Mouse (Mus musculus): ENCODE data around the gene Fsd1. TPM values are rescaled to one million over a fixed set of nuclear protein-coding genes. Genes with fewer than 3 reads are reported as not detected.
"Not testable (repeated sequence)": the region's sequence is repeated elsewhere in the genome, so short reads cannot be mapped to it uniquely, and the experiment has no call there.

Gene Fsd1
- 144 and 179 TPM in 2 replicates for polyA plus RNA-seq (2015; fragmentation: Nextera tagmentation; extraction: Ambion mirVana)

DNA sequence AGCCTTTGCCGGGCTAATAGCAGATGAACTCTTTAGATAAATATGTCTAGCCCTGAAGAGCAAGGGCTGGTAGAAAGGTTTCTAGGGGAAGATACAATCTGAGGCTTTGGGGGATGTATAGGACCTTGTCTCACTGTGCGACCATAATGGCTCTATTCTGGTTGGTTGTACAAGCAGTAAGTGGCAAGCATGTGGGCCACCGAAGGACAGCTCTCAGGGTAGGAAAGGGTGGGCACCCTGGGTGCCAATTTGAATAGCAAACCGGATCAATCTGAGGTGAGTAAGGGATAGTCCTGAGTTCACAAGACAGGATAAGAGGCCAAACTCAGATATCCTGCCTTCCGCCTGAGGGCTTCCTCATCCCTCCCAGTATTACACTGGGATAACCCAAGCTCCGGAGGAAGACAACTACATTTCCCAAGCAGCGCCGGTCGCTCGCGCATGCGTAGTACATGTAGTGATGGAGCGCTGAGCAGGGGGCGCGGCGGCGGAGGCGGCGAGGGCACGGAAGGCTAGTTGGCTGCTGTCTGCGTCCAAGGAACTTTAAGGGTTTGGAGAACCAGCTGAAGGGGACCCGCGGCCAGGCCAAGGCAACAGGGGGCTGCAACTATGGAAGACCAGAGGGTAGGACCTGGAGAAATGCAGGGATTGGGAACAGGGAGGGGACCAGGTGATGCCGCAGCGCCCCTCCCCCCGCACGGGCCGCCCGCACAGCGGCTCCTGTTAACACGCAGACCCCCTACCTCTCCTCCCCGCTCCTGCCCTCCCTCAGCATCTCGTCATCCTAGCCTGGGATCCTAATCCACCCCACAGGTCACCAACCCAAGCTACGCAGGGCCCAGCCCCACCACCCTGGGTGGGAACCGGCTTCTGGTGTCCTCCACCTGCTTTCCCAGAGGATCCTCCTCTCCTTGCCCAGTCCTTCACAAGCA lies at the start of gene Fsd1:
TSS of gene Fsd1 (plus strand) at position 480 of the 932 bp plus-strand sequence.
- H3K36me3 ChIP-seq (ENCODE audit: control insufficient read depth, insufficient read depth): 0 out of 2 replicates have a peak, but pooled peaks cover 5% of the 10 kb centered on the region
- H3K9ac ChIP-seq (replicated peaks; ENCODE audit: low read depth, low read length): peak within 1 kb of the TSS; percentile 82
- WGBS: 9% methylated on average over 30 of the region's 35 CpGs
- H3K27me3 ChIP-seq (replicated peaks; ENCODE audit: control insufficient read depth, insufficient read depth, low read length): no peaks in the 10 kb centered on the region
- H3K27ac ChIP-seq (ENCODE audit: low read length): no peak within 1 kb of the TSS
- ATAC-seq: peak; percentile 86
- H3K4me2 ChIP-seq (ENCODE audit: low read length): peak within 1 kb of the TSS; percentile 72
- H3K4me3 ChIP-seq (replicated peaks; ENCODE audit: low read length): peak within 1 kb of the TSS; percentile 64
- H3K9me3 ChIP-seq (ENCODE audit: control insufficient read depth, low read length): no peaks in the 10 kb centered on the region
- peaks cover 8% of the 10 kb centered on the region for H3K4me1 ChIP-seq (replicated peaks; ENCODE audit: control insufficient read depth, insufficient read depth, low read length)

DNA sequence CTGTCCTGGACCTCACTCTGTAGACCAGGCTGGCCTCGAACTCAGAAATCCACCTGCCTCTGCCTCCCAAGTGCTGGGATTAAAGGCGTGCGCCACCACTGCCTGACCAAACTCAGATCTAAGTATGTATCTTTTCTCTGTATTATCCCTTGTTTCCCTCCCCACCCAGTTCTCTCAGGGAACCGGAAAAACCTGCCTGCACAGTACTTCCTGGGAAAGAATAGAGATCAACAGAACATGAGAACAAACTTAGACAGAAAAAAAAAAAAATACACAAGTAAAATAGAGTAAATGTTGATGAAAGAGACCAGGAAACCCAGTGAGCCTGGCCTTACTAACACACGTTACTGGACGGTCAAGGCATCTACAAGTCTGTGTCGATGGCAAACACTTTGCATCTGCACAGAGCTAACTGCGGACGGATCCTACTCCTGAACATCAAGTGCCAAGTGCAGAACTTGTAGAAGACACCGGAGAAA lies 41.9 kb upstream of the Fsd1 start:
- not testable (repeated sequence) for H3K4me1 ChIP-seq (replicated peaks; ENCODE audit: control insufficient read depth, insufficient read depth, low read length); H3K36me3 ChIP-seq (ENCODE audit: control insufficient read depth, insufficient read depth); H3K9me3 ChIP-seq (ENCODE audit: control insufficient read depth, low read length); ATAC-seq; H3K27me3 ChIP-seq (replicated peaks; ENCODE audit: control insufficient read depth, insufficient read depth, low read length)
- H3K9ac ChIP-seq (replicated peaks; ENCODE audit: low read depth, low read length): peak overlapping the region; percentile 65
- H3K4me3 ChIP-seq (replicated peaks; ENCODE audit: low read length): peak overlapping the region; percentile 52
- WGBS: 32% methylated on average over 10 of the region's 10 CpGs
- H3K4me2 ChIP-seq (ENCODE audit: low read length): peak overlapping the region; percentile 79
- H3K27ac ChIP-seq (ENCODE audit: low read length): peak overlapping the region; percentile 88

DNA sequence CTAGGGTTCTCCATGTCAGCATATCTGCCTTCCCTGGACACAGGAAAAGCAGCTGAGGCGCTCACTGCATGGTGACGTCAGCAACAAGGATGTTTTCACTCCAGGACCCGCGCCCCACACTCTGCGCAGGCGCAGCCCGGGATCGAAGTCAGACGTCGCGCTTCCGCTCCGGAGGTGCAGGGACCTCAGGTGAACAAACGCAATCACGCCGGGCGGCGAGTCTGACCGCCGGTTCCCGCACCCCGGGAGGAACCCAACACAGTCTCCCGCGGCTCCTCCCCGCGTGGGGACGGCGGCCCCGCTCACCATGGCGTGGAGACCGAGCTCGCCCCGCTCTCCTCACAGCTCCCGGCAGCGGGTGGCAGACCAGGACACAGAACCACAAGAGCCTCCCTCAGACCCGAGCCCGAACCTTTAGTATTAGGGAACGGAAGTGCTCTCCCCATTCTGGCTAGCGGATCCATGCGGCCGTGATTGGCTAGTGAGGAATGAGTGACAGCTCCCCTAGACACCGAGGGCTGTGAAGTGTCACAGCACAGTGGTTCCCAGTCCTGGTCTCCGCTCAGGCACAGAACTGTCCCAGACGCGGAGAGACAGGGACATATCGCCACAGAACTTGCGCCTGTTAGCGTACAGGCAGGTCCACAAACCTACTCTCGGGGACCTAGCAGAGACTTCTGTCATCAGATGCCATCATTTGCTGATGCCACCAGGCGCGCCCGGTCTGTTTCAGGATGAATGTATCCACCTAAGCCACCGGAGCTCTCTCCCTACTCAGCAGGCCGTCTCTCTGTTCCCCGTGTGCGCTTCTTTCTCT lies 41.2 kb upstream of the Fsd1 start:
- ATAC-seq: peak; percentile 99
- H3K4me1 ChIP-seq (replicated peaks; ENCODE audit: control insufficient read depth, insufficient read depth, low read length); H3K27me3 ChIP-seq (replicated peaks; ENCODE audit: control insufficient read depth, insufficient read depth, low read length); H3K9me3 ChIP-seq (ENCODE audit: control insufficient read depth, low read length); H3K36me3 ChIP-seq (ENCODE audit: control insufficient read depth, insufficient read depth): not testable (repeated sequence)
- H3K4me2 ChIP-seq (ENCODE audit: low read length): peak overlapping the region; percentile 79
- H3K4me3 ChIP-seq (replicated peaks; ENCODE audit: low read length): peak overlapping the region; percentile 52
- H3K27ac ChIP-seq (ENCODE audit: low read length): peak overlapping the region; percentile 88
- H3K9ac ChIP-seq (replicated peaks; ENCODE audit: low read depth, low read length): peak overlapping the region; percentile 65
- WGBS: under 1% methylated on average over 54 of the region's 56 CpGs

DNA sequence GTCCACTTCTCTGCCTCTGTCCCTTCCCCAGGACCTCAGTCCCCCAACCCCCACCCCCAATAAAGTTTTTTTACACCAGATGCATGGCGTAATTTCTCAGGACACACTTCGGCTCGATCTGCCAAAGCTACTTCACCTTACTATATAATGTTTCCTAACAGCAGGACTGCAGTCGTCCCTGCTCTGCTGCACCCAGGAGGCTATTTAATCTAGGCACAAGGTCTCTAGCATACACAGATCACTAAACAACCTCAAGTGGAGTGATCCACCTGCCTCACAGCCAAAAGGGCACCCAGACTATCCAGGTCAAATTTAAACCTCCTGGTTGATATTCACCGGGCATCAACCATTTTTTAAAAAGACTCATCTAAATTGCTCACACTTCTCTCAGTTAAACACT lies 40.6 kb upstream of the Fsd1 start:
- H3K4me2 ChIP-seq (ENCODE audit: low read length): peak overlapping the region; percentile 79
- no peaks in the 10 kb centered on the region; the same call in 1 of the 2 replicates for H3K36me3 ChIP-seq (ENCODE audit: control insufficient read depth, insufficient read depth)
- peak overlapping the region; percentile 65 for H3K9ac ChIP-seq (replicated peaks; ENCODE audit: low read depth, low read length)
- WGBS: 26% methylated on average over 5 of the region's 5 CpGs
- no peaks in the 10 kb centered on the region for H3K9me3 ChIP-seq (ENCODE audit: control insufficient read depth, low read length)
- H3K27ac ChIP-seq (ENCODE audit: low read length): peak overlapping the region; percentile 88
- H3K27me3 ChIP-seq (replicated peaks; ENCODE audit: control insufficient read depth, insufficient read depth, low read length): no peaks in the 10 kb centered on the region
- H3K4me1 ChIP-seq (replicated peaks; ENCODE audit: control insufficient read depth, insufficient read depth, low read length): peaks cover 5% of the 10 kb centered on the region; the same call in 1 of the 2 replicates
- peak overlapping the region; percentile 52 for H3K4me3 ChIP-seq (replicated peaks; ENCODE audit: low read length)
- ATAC-seq: no peak

DNA sequence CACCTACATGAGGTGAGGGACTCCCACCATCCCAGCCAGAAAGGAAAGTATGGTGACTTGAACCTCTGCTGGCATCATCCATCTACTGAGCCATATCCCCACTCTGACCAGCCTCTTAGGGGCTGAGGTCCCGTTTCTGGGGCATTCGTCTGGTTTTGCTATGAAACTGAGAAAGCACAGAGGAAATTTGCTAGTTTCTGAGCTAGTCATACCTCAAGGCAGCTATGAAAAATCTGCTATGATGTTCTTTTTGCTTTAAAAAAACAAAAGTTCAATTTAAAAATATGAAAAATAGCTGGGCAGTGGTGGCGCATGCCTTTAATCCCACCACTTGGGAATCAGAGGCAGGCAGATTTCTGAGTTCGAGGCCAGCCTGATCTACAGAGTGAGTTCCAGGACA lies 37.7 kb upstream of the Fsd1 start:
- ATAC-seq: no peak
- Histone ChIP-seq H3K9ac (replicated peaks; ENCODE audit: low read depth, low read length) (no peak overlapping the region), H3K9me3 (ENCODE audit: control insufficient read depth, low read length) (no peaks in the 10 kb centered on the region), H3K36me3 (ENCODE audit: control insufficient read depth, insufficient read depth) (no peaks in the 10 kb centered on the region), H3K4me1 (replicated peaks; ENCODE audit: control insufficient read depth, insufficient read depth, low read length) (peaks cover 5% of the 10 kb centered on the region; the same call in 1 of the 2 replicates), H3K4me2 (ENCODE audit: low read length) (no peak overlapping the region), H3K4me3 (replicated peaks; ENCODE audit: low read length) (no peak overlapping the region), H3K27ac (ENCODE audit: low read length) (no peak overlapping the region), H3K27me3 (replicated peaks; ENCODE audit: control insufficient read depth, insufficient read depth, low read length) (no peaks in the 10 kb centered on the region)
- WGBS: 92% methylated on average over 4 of the region's 4 CpGs

DNA sequence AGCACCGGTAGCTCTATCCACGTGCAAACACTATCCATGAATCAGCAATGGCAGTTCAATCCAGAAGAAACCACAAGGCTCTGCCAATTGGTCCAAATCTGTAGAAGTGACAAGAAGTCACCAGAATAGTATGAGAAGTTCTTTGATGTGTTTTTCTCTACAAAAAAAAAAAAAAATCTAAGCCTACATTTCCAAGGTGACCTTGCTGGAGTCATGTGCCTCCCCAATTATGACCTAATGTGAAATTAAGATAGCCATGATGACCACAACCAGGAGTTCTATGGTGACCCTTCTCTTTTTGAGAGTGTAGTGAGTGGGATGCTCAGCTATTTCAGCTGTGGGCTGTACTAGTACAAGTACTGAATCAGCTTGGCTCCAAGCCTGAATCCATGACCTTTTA lies 36.9 kb upstream of the Fsd1 start, which contains the start of gene Zfp119b:
TSS of gene Zfp119b (minus strand) at position 101 of the 400 bp plus-strand sequence.
- WGBS: 87% methylated on average over 2 of the region's 2 CpGs
- no peak for ATAC-seq

DNA sequence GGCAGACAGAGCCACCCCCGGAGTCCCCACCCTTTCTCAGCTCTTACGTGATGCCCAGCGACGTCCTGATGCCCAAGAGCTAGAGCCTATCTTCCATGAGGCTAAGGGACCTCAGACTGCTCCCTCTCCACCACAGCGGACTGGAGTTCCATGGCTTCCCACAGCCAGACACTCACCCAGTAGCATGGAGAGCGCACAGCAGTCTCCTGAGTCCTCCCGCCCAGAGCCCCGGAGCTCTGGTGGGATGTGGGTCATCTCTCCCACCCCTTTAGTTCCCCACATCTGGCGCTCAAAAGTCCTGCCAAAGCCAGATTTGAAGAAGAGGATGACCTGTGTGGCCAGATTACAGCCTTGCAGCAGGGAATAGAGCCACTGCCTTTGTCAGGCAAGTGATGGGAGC lies 35.7 kb upstream of the Fsd1 start:
- no peaks in the 10 kb centered on the region; the same call in 1 of the 2 replicates for H3K27me3 ChIP-seq (replicated peaks; ENCODE audit: control insufficient read depth, insufficient read depth, low read length)
- H3K27ac ChIP-seq (ENCODE audit: low read length): no peak overlapping the region
- no peak overlapping the region for H3K4me2 ChIP-seq (ENCODE audit: low read length)
- H3K9ac ChIP-seq (replicated peaks; ENCODE audit: low read depth, low read length): no peak overlapping the region
- H3K4me3 ChIP-seq (replicated peaks; ENCODE audit: low read length): no peak overlapping the region
- no peaks in the 10 kb centered on the region for H3K36me3 ChIP-seq (ENCODE audit: control insufficient read depth, insufficient read depth)
- ATAC-seq: no peak
- no peaks in the 10 kb centered on the region for H3K9me3 ChIP-seq (ENCODE audit: control insufficient read depth, low read length)
- H3K4me1 ChIP-seq (replicated peaks; ENCODE audit: control insufficient read depth, insufficient read depth, low read length): peaks cover 2% of the 10 kb centered on the region; the same call in 1 of the 2 replicates
- 79% methylated on average over 9 of the region's 9 CpGs for WGBS

More for the DNA sequence above, 36.9 kb upstream of the Fsd1 start, which contains the start of gene Zfp119b:
- no peak within 1 kb of the TSS for H3K27ac ChIP-seq (ENCODE audit: low read length)
- no peaks in the 10 kb centered on the region for H3K9me3 ChIP-seq (ENCODE audit: control insufficient read depth, low read length)
- H3K4me1 ChIP-seq (replicated peaks; ENCODE audit: control insufficient read depth, insufficient read depth, low read length): peaks cover 5% of the 10 kb centered on the region; the same call in 1 of the 2 replicates
- H3K4me3 ChIP-seq (replicated peaks; ENCODE audit: low read length): no peak within 1 kb of the TSS
- H3K9ac ChIP-seq (replicated peaks; ENCODE audit: low read depth, low read length): no peak within 1 kb of the TSS
- H3K36me3 ChIP-seq (ENCODE audit: control insufficient read depth, insufficient read depth): no peaks in the 10 kb centered on the region
- no peaks in the 10 kb centered on the region for H3K27me3 ChIP-seq (replicated peaks; ENCODE audit: control insufficient read depth, insufficient read depth, low read length)
- H3K4me2 ChIP-seq (ENCODE audit: low read length): no peak within 1 kb of the TSS

DNA sequence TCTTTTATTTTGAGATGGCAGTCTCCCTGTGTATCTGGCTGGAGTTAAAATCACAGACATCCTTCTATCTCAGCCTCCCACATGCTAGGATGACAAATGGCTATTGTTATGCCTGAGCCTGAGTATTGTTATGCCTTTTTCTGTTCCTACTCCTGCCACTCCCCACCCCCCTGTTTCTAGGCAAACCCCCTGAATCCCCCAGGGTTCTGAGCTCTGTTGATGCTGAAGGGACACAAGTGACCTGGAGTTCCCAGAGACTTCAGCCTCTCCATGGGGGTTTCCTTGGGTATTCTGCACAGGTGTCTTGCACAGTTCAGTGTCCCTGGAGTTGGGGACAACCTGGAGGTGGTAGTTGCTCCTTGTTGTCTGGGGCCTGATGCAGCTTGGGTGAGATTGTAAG lies 34.3 kb upstream of the Fsd1 start:
- H3K27me3 ChIP-seq (replicated peaks; ENCODE audit: control insufficient read depth, insufficient read depth, low read length): no peaks in the 10 kb centered on the region; the same call in 1 of the 2 replicates
- no peaks in the 10 kb centered on the region for H3K9me3 ChIP-seq (ENCODE audit: control insufficient read depth, low read length)
- H3K9ac ChIP-seq (replicated peaks; ENCODE audit: low read depth, low read length): no peak overlapping the region
- no peak for ATAC-seq
- no peak overlapping the region for H3K4me3 ChIP-seq (replicated peaks; ENCODE audit: low read length)
- H3K4me2 ChIP-seq (ENCODE audit: low read length): no peak overlapping the region
- H3K4me1 ChIP-seq (replicated peaks; ENCODE audit: control insufficient read depth, insufficient read depth, low read length): peaks cover 6% of the 10 kb centered on the region
- H3K27ac ChIP-seq (ENCODE audit: low read length): no peak overlapping the region
- H3K36me3 ChIP-seq (ENCODE audit: control insufficient read depth, insufficient read depth): no peaks in the 10 kb centered on the region

Measured in forebrain, embryonic 16.5 days (tissue).